Mouse (Mus musculus) kidney, adult 2 months (tissue): ENCODE data around the gene Ivns1abp. TPM values are rescaled to one million over a fixed set of nuclear protein-coding genes. Genes with fewer than 3 reads are reported as not detected.
"Not testable (repeated sequence)": the region's sequence is repeated elsewhere in the genome, so short reads cannot be mapped to it uniquely, and the experiment has no call there.

Source experiments
- DNase-seq: peaks from one replicate; pipeline ENCODE4 v3.0.0; 2021
- H3K27ac ChIP-seq: fragments of 200-500 bp; 2 replicates; pipeline ENCODE4 v1.5.1; 2012; ENCODE audit warnings: low read depth, low read length, control low read depth, inconsistent platforms; ENCODE audit not compliant: insufficient read depth
- H3K27me3 ChIP-seq: fragments of 200-500 bp; replicated peaks from 2 replicates; pipeline ENCODE4 v1.6.1; 2012; ENCODE audit warnings: mild to moderate bottlenecking, moderate library complexity, low read length, inconsistent platforms; ENCODE audit not compliant: control insufficient read depth, insufficient read depth
- H3K36me3 ChIP-seq: fragments of 200-500 bp; 2 replicates; pipeline ENCODE4 v1.6.1; 2012; ENCODE audit warnings: mild to moderate bottlenecking, moderate library complexity, low read length, inconsistent platforms; ENCODE audit not compliant: control insufficient read depth, insufficient read depth
- H3K4me1 ChIP-seq: fragments of 200-500 bp; 2 replicates; pipeline ENCODE4 v1.6.1; 2011; ENCODE audit warnings: low read length; ENCODE audit not compliant: control insufficient read depth, insufficient read depth
- H3K4me3 ChIP-seq: fragments of 200-500 bp; 2 replicates; pipeline ENCODE4 v1.5.1; 2011; ENCODE audit warnings: mild to moderate bottlenecking, low read depth, low read length, control low read depth; ENCODE audit not compliant: insufficient read depth
- CTCF ChIP-seq: fragments of 200-500 bp; conservative IDR thresholded peaks from 2 replicates; pipeline ENCODE4 v1.5.1; 2011; ENCODE audit warnings: low read depth, mild to moderate bottlenecking, control low read depth, low read length, moderate library complexity, mixed read lengths; ENCODE audit not compliant: insufficient read depth, insufficient read length
- POLR2A ChIP-seq: fragments of 200-500 bp; IDR thresholded peaks from one replicate; pipeline ENCODE4 v1.6.1; 2011; ENCODE audit warnings: low read depth, low read length, control low read depth
- WGBS: fragments of 180-500 bp; shearing (Covaris S2); methylation state at CpG from one replicate; pipeline ENCODE4 v1.1.7; 2018; 5-methylcytosine and 5-hydroxymethylcytosine counted together
- polyA plus RNA-seq: library from polyadenylated mRNA; depleted of rRNA; stranded (reverse); fragments of >200 nt; gene quantifications from 2 replicates; pipeline ENCODE4 v1.2.3, GENCODE M21; 2012

Gene Ivns1abp
- polyA plus RNA-seq, 1 experiment = 155 TPM

GRCm38 (mm10) chr1:151303265-151303664 is 41.0 kb upstream of the Ivns1abp start:
- no peak for DNase-seq
- no peak overlapping the region for H3K27ac ChIP-seq
- TF ChIP-seq POLR2A = no peak
- TF ChIP-seq CTCF = no peak
- no peaks in the 10 kb centered on the region for H3K27me3 ChIP-seq
- H3K4me1 ChIP-seq = peaks cover 7% of the 10 kb centered on the region; the same call in 1 of the 2 replicates
- H3K36me3 ChIP-seq = no peaks in the 10 kb centered on the region
- no peak overlapping the region for H3K4me3 ChIP-seq

GRCm38 (mm10) chr1:151305001-151305400 is 39.3 kb upstream of the Ivns1abp start:
- not testable (repeated sequence) for H3K4me3 ChIP-seq, H3K4me1 ChIP-seq, H3K27me3 ChIP-seq, H3K36me3 ChIP-seq, H3K27ac ChIP-seq, DNase-seq
- 80% methylated on average over 3 of the region's 3 CpGs for WGBS

GRCm38 (mm10) chr1:151307059-151307458 is 37.2 kb upstream of the Ivns1abp start:
- Histone ChIP-seq H3K36me3 (no peaks in the 10 kb centered on the region), H3K4me1 (peaks cover 7% of the 10 kb centered on the region; the same call in 1 of the 2 replicates), H3K27ac (0 out of 2 replicates have a peak overlapping the region, but pooled peaks have one; percentile 17), H3K27me3 (no peaks in the 10 kb centered on the region), H3K4me3 (no peak overlapping the region)
- TF ChIP-seq CTCF (no peak), POLR2A (no peak)
- WGBS = 52% methylated on average over 2 of the region's 2 CpGs
- DNase-seq = no peak

GRCm38 (mm10) chr1:151307821-151308220 is 36.5 kb upstream of the Ivns1abp start:
- WGBS = 65% methylated on average over 3 of the region's 3 CpGs
- no peaks in the 10 kb centered on the region for H3K36me3 ChIP-seq
- peaks cover 7% of the 10 kb centered on the region; the same call in 1 of the 2 replicates for H3K4me1 ChIP-seq
- TF ChIP-seq CTCF (no peak), POLR2A (no peak)
- no peak overlapping the region for H3K4me3 ChIP-seq
- DNase-seq = peak; percentile 78
- no peak overlapping the region for H3K27ac ChIP-seq
- no peaks in the 10 kb centered on the region for H3K27me3 ChIP-seq

- no peaks in the 10 kb centered on the region for H3K36me3 ChIP-seq
- H3K4me1 ChIP-seq = peaks cover 7% of the 10 kb centered on the region; the same call in 1 of the 2 replicates
- no peak overlapping the region for H3K4me3 ChIP-seq
- no peak for TF ChIP-seq POLR2A
- TF ChIP-seq CTCF = no peak
- no peak for DNase-seq
- 86% methylated on average over 4 of the region's 4 CpGs for WGBS
- H3K27me3 ChIP-seq = no peaks in the 10 kb centered on the region
- no peak overlapping the region for H3K27ac ChIP-seq
Measured at GRCm38 (mm10) chr1:151308508-151308907, 35.8 kb upstream of the Ivns1abp start.

- H3K27ac ChIP-seq = no peak overlapping the region
- 89% methylated on average over 5 of the region's 5 CpGs for WGBS
- no peak for DNase-seq
- no peak for TF ChIP-seq POLR2A
- TF ChIP-seq CTCF = no peak
- H3K4me3 ChIP-seq = no peak overlapping the region
- no peaks in the 10 kb centered on the region for H3K36me3 ChIP-seq
- H3K27me3 ChIP-seq = no peaks in the 10 kb centered on the region
- H3K4me1 ChIP-seq = peaks cover 7% of the 10 kb centered on the region; the same call in 1 of the 2 replicates
Measured at GRCm38 (mm10) chr1:151310511-151310910, 33.8 kb upstream of the Ivns1abp start.

- WGBS = 89% methylated on average over 11 of the region's 11 CpGs
- H3K4me3 ChIP-seq = no peak overlapping the region
- H3K27ac ChIP-seq = no peak overlapping the region
- TF ChIP-seq CTCF = no peak
- no peak for TF ChIP-seq POLR2A
- H3K4me1 ChIP-seq = peaks cover 7% of the 10 kb centered on the region; the same call in 1 of the 2 replicates
- H3K36me3 ChIP-seq = no peaks in the 10 kb centered on the region
- DNase-seq = no peak
- H3K27me3 ChIP-seq = no peaks in the 10 kb centered on the region
Measured at GRCm38 (mm10) chr1:151311379-151311778, 32.9 kb upstream of the Ivns1abp start.

GRCm38 (mm10) chr1:151319267-151319666 is 25.0 kb upstream of the Ivns1abp start:
- Histone ChIP-seq H3K36me3 (no peaks in the 10 kb centered on the region), H3K4me1 (no peaks in the 10 kb centered on the region), H3K4me3 (no peak overlapping the region), H3K27ac (no peak overlapping the region), H3K27me3 (no peaks in the 10 kb centered on the region)
- DNase-seq = no peak
- 89% methylated on average over 7 of the region's 7 CpGs for WGBS
- TF ChIP-seq CTCF = no peak
- TF ChIP-seq POLR2A = no peak
